Mouse (Mus musculus) heart, adult 8-10 months (tissue): ENCODE data around the gene Gm3468. TPM values are rescaled to one million over a fixed set of nuclear protein-coding genes. Genes with fewer than 3 reads are reported as not detected.
"Not testable (repeated sequence)": the region's sequence is repeated elsewhere in the genome, so short reads cannot be mapped to it uniquely, and the experiment has no call there.

Source experiments
- DNase-seq: peaks from one replicate; pipeline ENCODE4 v3.0.0; 2022; ENCODE audit warnings: low spot score
- total RNA-seq, 4 experiments: library from RNA; stranded (reverse); gene quantifications; 2 replicates each; pipeline ENCODE4 v1.2.4; 2022

The Gm3468 gene
- under 1 TPM; 0.14 to 0.33 (median 0.19) TPM for total RNA-seq

- peak; percentile 21 for DNase-seq
These were observed at the start of gene Gm3468 for GRCm38 (mm10) chr14:6108272-6108925. Gene Gm3468 (minus strand): TSS chr14:6108665.

GRCm38 (mm10) chr14:6125707-6126106, 17.2 kb upstream of the Gm3468 start, which contains the start of gene Gm3476:
Gene Gm3476 (minus strand): TSS chr14:6125807.
- DNase-seq: not testable (repeated sequence)

- not testable (repeated sequence) for DNase-seq
These were observed 965 bp downstream of the Gm3468 start for GRCm38 (mm10) chr14:6107500-6107899.

- not testable (repeated sequence) for DNase-seq
These were observed 14.6 kb downstream of the Gm3468 start, which contains the start of gene Gm8206 for GRCm38 (mm10) chr14:6093842-6094241. Gene Gm8206 (minus strand): TSS chr14:6093942.

- DNase-seq: not testable (repeated sequence)
These were observed 50.3 kb downstream of the Gm3468 start, which contains the start of gene Gm6337 for GRCm38 (mm10) chr14:6058167-6058566. Gene Gm6337 (minus strand): TSS chr14:6058267.

Other genes with a start within 250 kb of the Gm3468 start
- gene Gm8237, start 228.3 kb downstream of the Gm3468 start, total RNA-seq: under 1 TPM in 1 of 4 experiments, not detected in 3; 0.25 TPM
- gene Gm3248, start 146.9 kb downstream of the Gm3468 start, total RNA-seq: under 1 TPM in 1 of 4 experiments, not detected in 3; 0.28 TPM
- not detected for gene Gm3453, start 129.5 kb downstream of the Gm3468 start, total RNA-seq
- gene Gm6337, start 50.4 kb downstream of the Gm3468 start, total RNA-seq: not detected
- under 1 TPM in 1 of 4 experiments, not detected in 3; 0.47 TPM for gene Gm8206, start 14.7 kb downstream of the Gm3468 start, total RNA-seq
- gene Gm3476, start 17.1 kb upstream of the Gm3468 start, total RNA-seq: not detected
- under 1 TPM in 3 of 4 experiments, not detected in 1; 0.12 to 0.29 (median 0.16) TPM for gene Gm21560, start 110.6 kb upstream of the Gm3468 start, total RNA-seq
- gene Gm3411, start 178.6 kb upstream of the Gm3468 start, total RNA-seq: under 1 TPM in 2 of 4 experiments, not detected in 2; 0.29 to 0.60 TPM
- not detected for gene Gm21103, start 196.2 kb upstream of the Gm3468 start, total RNA-seq
- gene Gm3618, start 235.0 kb upstream of the Gm3468 start, total RNA-seq: not detected